Mouse (Mus musculus) liver, embryonic 14.5 days (tissue): ENCODE measurements at regions not wholly inside any gene's neighbourhood (a gene's known extent, or its start where the extent isn't known, plus 50 kb on each side); places are given as distances from the start of the nearest gene placed in this dataset.

Experiments
- ATAC-seq: fragments of 200-750 bp; cut with Nextera tagmentation; 2 replicates; pipeline ENCODE4 v1.8.0; 2017; ENCODE audit warnings: moderate number of reproducible peaks, mild to moderate bottlenecking, moderate library complexity; ENCODE audit not compliant: insufficient read depth
- DNase-seq, 3 experiments: peaks; one replicate each; pipeline ENCODE4 v3.0.0-alpha.2; 2012 to 2013; ENCODE audit warnings: low read depth in 3 of 3, low spot score in 3 of 3
- H3K27ac ChIP-seq: fragments of 300-500 bp; sonication (generic); 2 replicates; pipeline ENCODE4 v1.5.1; 2014; ENCODE audit warnings: moderate library complexity, mild to moderate bottlenecking, control low read depth, inconsistent platforms
- H3K27me3 ChIP-seq: fragments of 300-500 bp; sonication (generic); 2 replicates; pipeline ENCODE4 v1.6.1; 2014; ENCODE audit warnings: mild to moderate bottlenecking, low read length, moderate library complexity; ENCODE audit not compliant: control insufficient read depth, insufficient read depth
- H3K36me3 ChIP-seq: fragments of 300-500 bp; sonication (generic); replicated peaks from 2 replicates; pipeline ENCODE4 v1.6.1; 2014; ENCODE audit warnings: low read depth; ENCODE audit not compliant: control insufficient read depth, insufficient read depth
- H3K4me1 ChIP-seq, 2 experiments: fragments of 200-500 bp in 1 of 2; fragments of 300-500 bp in 1 of 2; sonication (generic) in 1 of 2; replicated peaks; 2 replicates each; pipeline ENCODE4 v1.6.1; 2012 to 2014; ENCODE audit warnings: antibody characterized with exemption in 1 of 2, inconsistent platforms in 1 of 2, low read length in 1 of 2; ENCODE audit not compliant: control insufficient read depth in 2 of 2, insufficient read depth in 2 of 2
- H3K4me2 ChIP-seq: fragments of 300-500 bp; sonication (generic); 2 replicates; pipeline ENCODE4 v1.6.1; 2014; ENCODE audit warnings: low read depth, mild to moderate bottlenecking, control low read depth, moderate library complexity
- H3K4me3 ChIP-seq, 2 experiments: fragments of 200-500 bp in 1 of 2; fragments of 300-500 bp in 1 of 2; sonication (generic) in 1 of 2; 2 replicates each; pipeline ENCODE4 v1.5.1; 2012 to 2014; ENCODE audit warnings: low read depth in 2 of 2, low read length in 2 of 2, mild to moderate bottlenecking in 2 of 2, control low read depth in 1 of 2, inconsistent platforms in 1 of 2, moderate library complexity in 1 of 2; ENCODE audit not compliant: insufficient read depth in 1 of 2
- H3K9ac ChIP-seq: fragments of 300-500 bp; sonication (generic); replicated peaks from 2 replicates; pipeline ENCODE4 v1.6.1; 2014; ENCODE audit warnings: mild to moderate bottlenecking, control low read depth, moderate library complexity
- H3K9me3 ChIP-seq: fragments of 300-500 bp; sonication (generic); 2 replicates; pipeline ENCODE4 v1.6.1; 2016; ENCODE audit warnings: low read length, mixed read lengths; ENCODE audit not compliant: control insufficient read depth
- CTCF ChIP-seq: IDR thresholded peaks from 2 replicates; pipeline ENCODE4 v1.5.1; 2016; ENCODE audit warnings: antibody characterized with exemption, low read depth, control low read depth
- EP300 ChIP-seq: IDR thresholded peaks from 2 replicates; pipeline ENCODE4 v1.6.1; 2016; ENCODE audit warnings: antibody characterized with exemption, low read depth
- WGBS: fragments of 180-500 bp; shearing (Covaris S2); extraction: QIAGEN DNeasy Blood & Tissue Kit; methylation state at CpG from one replicate; pipeline ENCODE4 v1.1.7; 2014; ENCODE audit not compliant: insufficient replicate concordance; 5-methylcytosine and 5-hydroxymethylcytosine counted together

DNA sequence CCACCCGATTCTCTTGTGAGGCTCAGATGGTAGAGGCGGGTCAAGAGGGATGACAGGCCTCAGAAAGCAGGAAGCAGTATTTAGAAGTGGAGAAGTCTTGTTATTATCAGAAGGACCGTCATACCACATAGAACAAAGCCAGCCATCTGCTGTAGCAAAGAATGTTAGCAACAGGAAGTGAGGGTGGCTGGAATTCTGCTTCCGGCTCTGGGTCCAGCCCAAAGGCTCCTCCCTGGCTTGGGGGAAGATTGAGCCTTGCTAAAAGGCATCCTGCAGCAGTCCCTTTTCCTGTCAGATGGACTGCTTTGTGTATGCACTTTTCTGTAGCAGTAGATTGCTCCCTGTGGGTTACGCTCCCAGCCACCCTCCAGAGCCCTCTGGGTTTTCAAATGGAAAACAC lies 61.9 kb upstream of the Lta4h start:
- ATAC-seq: no peak
- Histone ChIP-seq H3K36me3 (no peaks in the 10 kb centered on the region), H3K9ac (no peak overlapping the region), H3K27ac (no peak overlapping the region), H3K4me1 (no peaks in the 10 kb centered on the region), H3K27me3 (no peaks in the 10 kb centered on the region), H3K4me3 (no peak overlapping the region), H3K4me2 (no peak overlapping the region), H3K9me3 (no peaks in the 10 kb centered on the region)
- TF ChIP-seq CTCF (no peak), EP300 (no peak)
- 32% methylated on average over 5 of the region's 5 CpGs for WGBS
- no peak for DNase-seq

DNA sequence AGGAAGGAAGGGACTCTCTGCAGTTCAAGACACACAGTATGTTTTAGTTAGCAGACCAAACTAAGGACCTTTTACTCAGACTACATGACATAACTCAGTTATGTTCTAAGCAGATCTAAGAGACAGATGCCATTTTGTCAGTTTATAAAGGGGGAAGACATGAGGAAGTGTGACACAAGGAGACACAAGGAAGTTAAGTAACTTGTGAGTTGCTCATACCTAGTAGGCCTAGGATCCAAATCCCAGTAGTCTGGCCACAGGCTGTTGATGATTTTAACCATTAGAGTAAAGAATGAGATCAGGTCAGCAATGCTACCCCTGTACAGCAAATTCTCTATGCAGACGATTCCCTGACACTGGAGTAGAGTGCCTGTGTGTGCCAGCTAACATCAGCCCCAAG lies 59.3 kb upstream of the Lta4h start:
- TF ChIP-seq CTCF (no peak), EP300 (no peak)
- DNase-seq: no peak
- Histone ChIP-seq H3K9me3 (no peaks in the 10 kb centered on the region), H3K4me1 (no peaks in the 10 kb centered on the region), H3K4me3 (no peak overlapping the region), H3K27ac (no peak overlapping the region), H3K4me2 (no peak overlapping the region), H3K9ac (no peak overlapping the region), H3K36me3 (no peaks in the 10 kb centered on the region), H3K27me3 (no peaks in the 10 kb centered on the region)
- WGBS: 44% methylated on average over 1 of the region's 1 CpGs
- no peak for ATAC-seq

DNA sequence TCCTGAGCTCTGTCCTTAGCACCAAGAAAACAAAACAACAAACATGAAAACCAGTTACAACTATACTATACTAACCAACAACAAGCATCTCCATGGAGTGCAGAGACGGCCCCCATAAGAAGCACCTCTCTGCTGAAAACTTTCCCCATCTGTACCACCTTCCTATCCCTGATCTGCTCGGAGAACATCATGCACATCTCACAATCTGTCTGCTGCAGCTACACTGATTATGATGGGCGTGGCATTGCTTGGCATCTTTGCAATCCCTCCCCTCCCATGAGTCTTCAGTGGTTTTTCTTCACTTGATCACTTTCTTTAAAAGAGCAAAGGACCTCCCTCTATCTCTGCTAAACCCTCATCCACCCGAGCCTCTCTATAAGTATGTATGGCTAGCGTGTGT lies 55.5 kb upstream of the Lta4h start:
- 42% methylated on average over 5 of the region's 5 CpGs for WGBS

DNA sequence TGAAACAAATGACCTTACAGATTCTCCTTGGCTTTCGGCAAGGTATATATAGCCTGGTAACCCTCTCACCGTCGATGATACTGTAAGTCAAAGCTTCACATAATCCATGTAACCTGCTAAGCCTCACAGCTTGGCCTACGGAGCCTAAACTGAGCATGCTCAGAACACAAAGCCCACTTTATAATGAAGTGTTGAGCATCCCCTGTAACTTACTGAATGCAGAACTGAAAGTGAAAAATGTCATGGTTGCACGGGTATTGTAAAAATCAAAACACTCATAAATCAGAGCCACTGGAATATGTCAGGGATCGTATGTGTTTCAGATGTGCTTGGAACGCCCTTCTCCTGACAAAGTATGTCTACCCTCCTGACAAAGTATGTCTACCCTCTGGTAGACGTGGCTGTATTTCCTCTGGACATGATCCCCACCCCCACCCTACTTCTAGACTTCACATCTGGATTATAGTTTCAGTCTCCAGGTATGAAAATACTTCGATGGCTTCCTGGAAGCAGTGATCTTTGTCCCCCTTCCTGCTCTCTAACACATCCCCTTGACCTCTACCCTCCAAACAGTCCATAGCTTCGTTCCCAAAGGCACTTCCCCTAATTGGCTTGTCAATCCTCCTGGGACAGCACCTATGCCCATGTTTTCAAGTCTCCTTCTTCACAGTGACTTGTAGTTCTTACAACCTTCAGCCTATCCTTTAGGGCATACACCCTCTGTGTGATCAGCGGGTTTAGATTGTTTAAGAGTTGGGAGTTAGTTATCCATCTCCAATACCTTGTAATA lies 54.5 kb upstream of the Lta4h start:
- TF ChIP-seq EP300 (no peak), CTCF (no peak)
- ATAC-seq: no peak

More for the DNA sequence above, 55.5 kb upstream of the Lta4h start:
- no peaks in the 10 kb centered on the region for H3K9me3 ChIP-seq
- no peaks in the 10 kb centered on the region for H3K4me1 ChIP-seq
- no peak for ATAC-seq
- H3K4me3 ChIP-seq: no peak overlapping the region
- peak in 2 of 3 experiments; percentile 36 to 39 for DNase-seq
- H3K36me3 ChIP-seq: no peaks in the 10 kb centered on the region
- TF ChIP-seq CTCF: no peak
- no peak for TF ChIP-seq EP300
- H3K27ac ChIP-seq: no peak overlapping the region
- no peak overlapping the region for H3K9ac ChIP-seq
- no peaks in the 10 kb centered on the region for H3K27me3 ChIP-seq
- no peak overlapping the region for H3K4me2 ChIP-seq

DNA sequence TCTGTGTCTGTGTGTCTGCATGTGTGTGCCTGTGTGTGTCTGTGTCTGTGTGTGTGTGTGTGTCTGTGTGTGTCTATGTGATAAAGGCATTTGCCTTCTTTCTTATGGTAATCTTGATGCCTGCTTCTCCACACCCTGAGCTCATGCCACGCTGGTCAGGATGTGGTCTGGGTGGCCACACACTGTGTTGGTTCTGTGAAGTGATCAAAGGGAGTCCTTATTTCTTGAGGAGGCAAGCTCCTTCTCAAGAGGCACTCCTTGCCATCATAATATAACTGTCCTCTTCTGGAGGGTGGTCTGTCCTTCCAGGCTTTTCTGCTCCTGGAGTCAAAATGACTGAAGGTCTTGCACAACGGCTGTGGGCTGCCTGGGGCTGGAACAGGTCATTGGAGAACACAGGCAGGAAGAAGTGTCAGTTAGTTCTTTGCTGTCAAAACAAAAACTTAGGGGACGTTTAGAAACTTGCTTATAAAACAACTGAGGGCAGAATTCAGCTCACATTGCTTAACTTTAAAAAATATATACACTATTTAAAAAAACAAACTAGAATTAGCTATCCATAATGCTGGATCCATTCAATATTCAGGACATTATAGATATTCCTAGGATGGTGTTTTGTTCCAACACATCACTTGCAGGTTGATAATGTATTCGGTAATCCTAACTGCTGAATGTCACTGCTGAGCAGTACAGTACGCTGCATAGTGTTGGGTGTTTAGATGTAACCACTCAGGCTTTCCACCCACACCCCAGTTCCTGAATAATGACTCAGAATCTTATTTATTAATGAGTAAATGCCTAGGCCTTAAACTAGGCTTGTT lies 50.3 kb upstream of the Lta4h start:
- 28% methylated on average over 5 of the region's 5 CpGs for WGBS
- H3K9ac ChIP-seq: no peak overlapping the region
- H3K27me3 ChIP-seq: no peaks in the 10 kb centered on the region
- H3K4me1 ChIP-seq: no peaks in the 10 kb centered on the region
- DNase-seq (no peak), ATAC-seq (no peak)
- H3K4me3 ChIP-seq: no peak overlapping the region
- H3K27ac ChIP-seq: no peak overlapping the region
- no peak overlapping the region for H3K4me2 ChIP-seq
- no peaks in the 10 kb centered on the region for H3K36me3 ChIP-seq
- H3K9me3 ChIP-seq: no peaks in the 10 kb centered on the region
- no peak for TF ChIP-seq CTCF
- TF ChIP-seq EP300: no peak

More for the DNA sequence above, 54.5 kb upstream of the Lta4h start:
- no peak overlapping the region for H3K9ac ChIP-seq
- no peak overlapping the region for H3K4me3 ChIP-seq
- H3K27ac ChIP-seq: no peak overlapping the region
- WGBS: 63% methylated on average over 11 of the region's 11 CpGs
- no peaks in the 10 kb centered on the region for H3K9me3 ChIP-seq
- no peak for DNase-seq
- no peaks in the 10 kb centered on the region for H3K4me1 ChIP-seq
- no peak overlapping the region for H3K4me2 ChIP-seq
- no peaks in the 10 kb centered on the region for H3K36me3 ChIP-seq
- no peaks in the 10 kb centered on the region for H3K27me3 ChIP-seq
